Mouse (Mus musculus) frontal cortex, adult (tissue): ENCODE measurements around the gene Cd19.
A peak's percentile ranks its signal among the peaks of the same experiment; 100 is the strongest.
"Not testable (repeated sequence)": the region's sequence is repeated elsewhere in the genome, so short reads cannot be mapped to it uniquely, and the experiment has no call there.

ENCODE experiments used
- ATAC-seq: cut with Nextera tagmentation; 2 replicates; pipeline ENCODE4 v1.9.2; 2017; ENCODE audit warnings: mild to moderate bottlenecking, moderate library complexity, mixed read lengths; ENCODE audit not compliant: low TSS enrichment

The Cd19 gene

DNA sequence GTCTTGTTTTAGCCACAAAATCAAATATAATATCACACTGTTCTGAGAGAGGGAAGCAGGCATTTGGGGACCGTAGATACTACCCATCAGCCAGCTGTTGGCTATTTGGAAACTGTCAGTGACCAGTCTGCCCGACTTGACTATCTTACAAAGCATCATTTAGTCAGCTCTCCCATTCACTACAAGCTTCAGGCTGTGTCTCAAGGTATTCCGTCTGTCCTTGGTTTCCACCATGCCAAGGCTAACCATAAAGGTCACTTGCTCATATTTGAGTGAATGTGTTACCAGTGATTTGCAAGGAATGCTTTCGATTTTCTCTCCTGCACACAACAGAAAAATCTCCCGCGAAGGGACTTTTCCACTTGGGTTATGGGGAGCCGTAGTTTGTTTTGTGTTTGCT, 20.0 kb upstream of the Cd19 start:
- ATAC-seq = no peak

DNA sequence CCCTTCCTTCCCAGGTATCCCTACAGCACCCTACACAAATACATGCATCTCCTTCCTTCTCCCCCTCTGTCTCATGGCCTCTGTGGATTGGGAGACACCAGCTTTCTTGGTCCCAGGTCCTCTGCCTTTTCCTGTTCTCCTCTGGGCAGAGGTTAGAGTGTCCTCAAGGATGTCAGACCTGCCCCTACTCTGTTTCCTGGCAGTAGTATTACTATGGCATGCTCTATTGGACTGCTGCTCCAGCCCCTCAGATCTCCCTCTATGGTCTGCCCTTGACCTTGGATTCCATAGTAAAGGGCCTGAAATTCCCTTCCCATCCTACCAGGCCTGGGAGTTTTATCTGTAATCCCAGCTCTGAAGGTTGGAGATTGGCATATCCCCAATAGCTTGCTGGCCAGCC, 15.5 kb upstream of the Cd19 start:
- ATAC-seq = no peak

DNA sequence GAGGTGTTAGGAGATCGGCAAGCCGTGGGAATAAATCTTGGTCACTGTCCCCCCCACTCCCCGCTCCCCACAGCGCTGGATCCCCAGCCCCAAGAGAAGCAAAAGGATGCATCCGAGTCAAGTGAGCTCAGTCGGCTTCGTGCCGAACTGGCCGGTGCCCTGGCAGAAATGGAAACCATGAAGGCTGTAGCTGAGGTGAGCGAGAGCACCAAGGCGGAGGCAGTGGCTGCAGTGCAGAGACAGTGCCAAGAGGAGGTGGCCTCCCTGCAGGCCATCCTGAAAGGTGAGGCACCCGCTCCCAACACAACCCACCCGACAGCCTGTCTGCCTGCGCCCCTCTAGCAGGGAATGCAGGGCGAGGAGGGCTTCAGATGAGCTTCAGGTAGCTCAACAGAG, 14.8 kb upstream of the Cd19 start:
- no peak for ATAC-seq

DNA sequence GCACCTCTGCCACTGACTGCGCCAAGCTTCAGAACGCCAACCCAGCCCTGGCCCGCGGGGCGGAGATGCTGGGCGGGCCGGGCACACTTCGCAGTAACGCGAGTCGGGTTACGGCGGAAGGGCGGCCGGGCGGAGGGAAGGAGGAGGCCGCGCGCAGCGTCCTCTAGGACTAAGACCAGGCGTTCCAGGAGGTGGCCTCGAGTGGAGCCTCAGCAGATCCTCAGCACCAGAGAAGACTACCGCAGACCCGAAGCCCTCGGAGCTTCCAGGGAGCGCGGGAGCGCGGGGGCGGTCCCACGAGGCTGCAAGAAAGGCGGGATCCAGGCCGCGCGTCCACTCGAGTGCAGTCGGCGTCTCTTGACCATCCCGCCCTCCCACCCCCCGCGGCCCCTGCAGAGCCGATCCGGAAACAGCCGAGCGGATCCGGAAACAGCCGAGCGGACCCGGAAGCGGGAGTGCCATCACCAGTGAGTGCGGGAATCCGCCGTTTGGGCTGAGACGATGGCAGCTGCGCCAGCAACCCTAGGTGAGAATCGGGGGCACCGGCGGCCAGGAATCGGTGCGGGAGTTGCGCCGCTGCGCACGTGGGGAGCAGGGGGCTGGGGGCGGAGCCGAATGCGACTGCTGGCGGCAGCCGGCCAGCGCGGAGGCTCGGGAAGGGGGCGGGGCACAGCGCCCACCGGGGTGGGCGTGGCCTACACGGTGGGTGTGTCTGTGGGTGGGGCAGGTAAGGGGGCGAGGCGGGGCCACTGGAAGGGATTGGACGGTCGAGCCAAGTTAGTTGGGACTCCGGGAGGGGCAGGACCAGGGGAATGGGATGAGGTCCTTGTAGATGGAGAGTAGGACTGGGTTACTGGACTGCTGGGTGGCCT, 14.2 kb upstream of the Cd19 start, which contains the start of gene Rabep2:
Rabep2 (plus strand) TSS at position 129 of the 872 bp plus-strand sequence.
- peak; percentile 85 for ATAC-seq

DNA sequence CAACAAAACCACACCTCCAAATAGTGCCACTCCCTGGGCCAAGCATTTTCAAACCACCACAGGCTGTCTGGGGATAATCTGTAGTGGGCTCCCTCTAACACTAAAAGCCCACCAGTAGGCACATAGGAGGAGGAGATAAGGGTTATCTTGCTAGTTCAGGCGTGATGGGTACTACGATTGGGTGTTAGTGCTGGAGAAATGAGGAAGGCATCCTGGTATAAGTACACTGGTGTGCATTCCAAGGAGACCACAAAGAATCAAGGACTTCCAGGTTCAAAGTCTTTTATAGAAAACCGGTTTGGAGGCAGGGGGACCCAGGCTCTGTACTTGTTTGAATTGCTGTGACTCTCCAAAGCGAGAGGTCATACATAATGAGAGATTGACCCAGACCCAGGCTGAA, 13.5 kb upstream of the Cd19 start:
- 0 out of 2 replicates have a peak, but pooled peaks have one; percentile 10 for ATAC-seq

DNA sequence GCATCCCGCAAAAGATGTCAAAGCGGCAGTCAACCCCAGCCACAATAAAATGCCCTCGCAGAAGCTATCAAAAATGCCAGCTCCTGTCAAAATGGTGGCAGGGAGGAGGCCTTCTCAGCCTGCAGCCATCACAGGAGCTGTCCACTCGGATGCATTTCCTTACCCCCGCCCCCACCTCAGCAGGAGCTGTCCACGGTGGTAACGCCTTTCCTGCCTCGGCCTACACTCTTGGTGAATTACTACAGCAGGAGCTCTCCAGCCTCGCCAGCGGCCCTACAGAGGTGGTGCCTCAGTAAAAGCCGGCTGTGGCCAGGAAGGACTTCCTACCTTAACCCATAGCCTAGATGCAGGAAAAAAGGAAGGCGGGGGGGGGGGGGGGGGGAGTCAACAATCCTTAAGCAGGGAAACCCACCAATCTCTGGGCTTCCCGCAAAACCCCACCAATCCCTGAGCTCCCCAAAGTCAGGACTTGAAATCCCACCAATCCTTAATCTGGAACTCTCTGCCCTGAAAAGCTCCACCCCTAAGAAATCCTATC, 12.7 kb upstream of the Cd19 start:
- ATAC-seq = no peak

DNA sequence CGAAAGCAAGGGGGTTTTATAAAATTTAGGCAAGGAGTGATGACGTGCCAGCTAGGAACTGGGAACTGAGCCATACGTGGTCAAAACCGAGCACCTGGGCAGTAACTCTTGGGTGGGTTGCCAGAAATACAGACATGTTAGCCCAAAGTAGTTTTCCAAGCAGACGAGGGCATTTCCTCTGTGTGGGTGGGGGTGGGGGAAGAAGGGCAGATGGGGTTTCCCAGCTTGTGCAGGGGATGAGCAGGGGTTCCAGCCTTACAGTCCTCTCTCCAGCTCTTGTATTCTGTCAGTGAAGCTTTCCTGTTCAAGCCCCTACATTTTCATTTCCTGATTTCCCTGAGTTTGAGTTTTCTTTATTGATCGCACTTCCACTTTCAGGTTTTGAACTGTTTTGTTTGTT, 9.5 kb upstream of the Cd19 start:
- ATAC-seq = no peak

DNA sequence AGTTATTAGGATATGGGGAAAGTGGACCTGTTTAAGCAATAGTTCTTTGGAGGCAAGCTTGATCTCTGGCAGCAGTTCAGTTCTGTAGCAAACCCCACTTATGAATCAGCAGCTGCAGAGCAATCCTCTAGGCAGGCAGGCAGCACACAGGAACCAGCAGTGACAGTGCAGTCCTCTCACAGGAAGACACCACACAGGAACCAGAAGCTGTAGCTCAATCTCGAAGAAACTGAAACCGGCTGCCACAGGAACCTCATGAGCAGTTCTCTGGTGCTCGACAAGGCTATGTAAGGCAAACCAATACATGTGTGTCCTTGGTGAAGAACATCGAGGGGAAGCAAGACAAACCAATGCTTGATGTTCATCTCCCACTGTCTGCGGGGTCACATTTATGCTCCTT, 7.1 kb upstream of the Cd19 start:
- no peak for ATAC-seq

DNA sequence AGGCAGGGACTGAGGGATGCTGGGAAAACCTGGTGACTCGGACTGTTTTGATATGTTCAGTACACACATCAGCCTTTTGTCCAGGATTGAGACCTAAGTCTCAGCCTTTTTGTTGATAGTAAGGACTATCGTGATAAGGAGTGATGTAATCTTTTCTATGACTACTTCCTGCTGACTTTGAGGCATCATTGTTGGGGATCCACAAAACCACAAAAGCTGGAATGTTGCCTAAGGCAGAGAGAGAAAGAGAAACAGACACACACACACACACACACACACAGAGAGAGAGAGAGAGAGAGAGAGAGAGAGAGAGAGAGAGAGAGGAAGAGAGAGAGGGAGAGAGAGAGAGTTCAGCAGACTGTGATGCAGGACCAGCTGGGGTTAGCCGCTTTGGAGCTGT, 3.8 kb upstream of the Cd19 start:
- ATAC-seq = no peak

DNA sequence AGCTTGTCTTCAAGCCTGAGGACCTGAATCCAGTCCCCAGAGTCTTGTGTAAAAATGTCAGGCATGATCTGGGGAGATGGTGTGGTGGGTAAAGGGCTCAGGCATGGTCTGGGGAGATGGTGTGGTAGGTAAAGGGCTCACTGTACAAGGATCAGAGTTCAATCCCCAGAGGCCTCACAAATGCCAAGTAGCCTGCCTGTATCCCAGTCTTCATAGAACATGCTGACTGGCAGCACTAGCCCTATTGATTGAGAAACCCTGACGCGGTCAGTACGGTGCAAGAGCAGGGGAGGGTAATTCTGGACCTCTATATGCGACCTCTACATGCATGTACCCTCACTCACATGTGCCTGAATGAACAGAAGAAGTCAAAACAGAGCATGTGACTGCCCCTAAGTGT, 2.9 kb upstream of the Cd19 start:
- ATAC-seq = no peak

DNA sequence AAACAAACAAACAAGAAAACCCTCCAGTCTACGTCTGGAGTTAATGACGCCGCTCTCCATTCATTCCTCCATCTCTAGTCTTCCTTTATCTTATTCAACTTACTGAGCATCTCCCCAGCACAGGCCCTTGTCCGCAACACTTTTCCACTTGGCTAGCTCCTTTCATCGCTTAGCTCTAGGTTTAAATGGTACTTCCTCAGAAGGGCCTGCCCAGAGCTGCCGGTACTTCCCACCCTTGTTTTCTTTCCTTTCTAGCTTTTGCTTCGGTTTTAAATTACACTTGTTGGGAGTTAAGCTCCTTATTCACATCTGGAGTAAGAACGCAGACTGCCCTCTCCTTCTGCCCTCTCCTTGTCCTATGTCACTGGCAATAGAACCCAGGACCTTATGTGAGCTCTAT, 2.4 kb upstream of the Cd19 start:
- no peak for ATAC-seq

DNA sequence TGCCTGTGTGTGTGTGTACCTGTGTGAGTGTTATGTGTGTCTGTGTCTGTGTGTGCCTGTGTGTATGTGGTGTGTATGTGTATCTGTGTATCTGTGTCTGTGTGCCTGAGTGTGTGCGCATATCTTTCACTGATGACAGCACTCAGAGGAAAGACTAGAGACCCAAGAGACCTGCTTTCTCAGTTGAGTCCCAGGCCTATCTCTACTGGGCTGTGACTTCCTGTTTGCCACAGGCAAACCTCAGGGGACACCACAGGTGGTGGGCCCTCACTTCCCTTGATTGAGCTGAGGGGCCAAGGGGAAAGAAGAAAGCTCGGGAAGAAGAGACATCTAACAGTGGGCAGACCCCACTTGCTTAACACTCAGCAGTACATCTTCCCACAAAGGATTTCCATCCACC, 1.9 kb upstream of the Cd19 start:
- ATAC-seq = no peak

DNA sequence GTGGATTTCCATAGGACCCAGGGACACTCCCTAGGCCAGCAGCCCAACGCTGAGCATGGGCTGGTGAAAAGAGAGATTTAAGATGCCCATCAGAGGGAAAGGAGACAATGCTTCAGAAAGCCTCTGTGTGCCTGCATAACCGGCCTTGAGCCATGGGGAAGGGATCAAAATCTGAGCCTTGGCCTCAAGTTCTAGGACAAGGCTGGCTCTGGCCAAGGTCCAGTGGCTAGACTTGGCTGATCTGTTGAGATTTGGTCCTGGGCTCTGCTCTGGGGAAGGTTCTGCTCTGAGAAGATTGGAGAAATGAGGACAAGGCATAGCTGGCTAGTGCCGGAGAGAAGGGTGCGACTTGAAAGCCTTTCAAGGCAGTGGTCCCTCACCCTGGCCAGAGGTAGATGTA, 3.6 kb downstream of the Cd19 start:
- ATAC-seq = no peak

DNA sequence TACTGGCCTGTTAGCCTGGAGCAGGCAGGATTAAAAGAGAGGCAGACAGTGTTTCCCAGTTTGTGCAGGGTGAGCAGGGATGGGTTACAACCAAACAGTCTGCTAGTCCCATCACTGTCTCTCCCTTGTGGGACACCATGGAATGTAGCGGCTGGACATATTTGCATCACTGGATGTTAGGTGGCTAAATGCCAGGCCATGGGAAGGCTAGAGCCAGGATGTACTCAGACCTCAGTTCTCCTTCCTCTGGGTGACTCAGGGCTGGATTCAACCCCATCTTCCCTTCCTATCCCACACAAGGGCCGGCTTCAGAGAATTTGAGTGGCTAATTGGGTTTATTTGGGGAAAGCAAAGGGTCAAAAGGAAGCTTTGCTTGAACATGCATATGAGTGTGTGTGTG, 6.0 kb downstream of the Cd19 start:
- no peak for ATAC-seq

DNA sequence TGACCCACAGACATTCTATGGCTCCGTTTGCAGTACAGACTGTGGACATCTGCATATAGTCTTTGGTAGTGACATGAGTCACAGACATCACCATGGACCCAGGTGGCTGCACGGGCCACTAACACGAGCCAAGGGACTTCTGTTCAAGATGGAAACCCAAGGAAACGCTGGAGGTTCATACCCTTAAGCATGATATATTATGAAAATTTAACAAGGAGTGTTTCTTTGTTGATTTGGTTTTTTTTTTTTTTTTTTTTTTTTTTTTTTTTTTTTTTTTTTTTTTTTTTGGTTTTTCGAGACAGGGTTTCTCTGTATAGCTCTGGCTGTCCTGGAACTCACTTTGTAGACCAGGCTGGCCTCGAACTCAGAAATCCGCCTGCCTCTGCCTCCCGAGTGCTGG, 12.2 kb downstream of the Cd19 start:
- ATAC-seq = not testable (repeated sequence)

DNA sequence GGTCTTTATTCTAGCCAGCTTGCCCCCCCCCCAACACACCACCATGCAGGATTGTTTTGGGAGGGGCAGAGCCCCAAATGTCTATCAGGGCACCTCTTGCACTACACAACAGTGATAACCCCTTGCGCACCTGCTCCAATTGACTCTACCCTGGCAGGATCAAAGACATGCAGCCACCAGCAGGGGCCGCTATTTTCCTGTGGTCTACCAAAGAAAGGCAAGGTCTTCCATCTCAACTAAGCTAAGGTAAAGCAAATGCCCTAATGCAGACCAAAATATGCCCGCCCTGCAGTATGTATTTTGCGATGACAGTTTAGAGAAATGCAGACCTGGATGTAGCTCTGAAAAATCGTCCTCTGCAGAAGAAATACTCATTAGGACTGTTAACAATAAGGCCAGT, 15.1 kb downstream of the Cd19 start:
- no peak for ATAC-seq

DNA sequence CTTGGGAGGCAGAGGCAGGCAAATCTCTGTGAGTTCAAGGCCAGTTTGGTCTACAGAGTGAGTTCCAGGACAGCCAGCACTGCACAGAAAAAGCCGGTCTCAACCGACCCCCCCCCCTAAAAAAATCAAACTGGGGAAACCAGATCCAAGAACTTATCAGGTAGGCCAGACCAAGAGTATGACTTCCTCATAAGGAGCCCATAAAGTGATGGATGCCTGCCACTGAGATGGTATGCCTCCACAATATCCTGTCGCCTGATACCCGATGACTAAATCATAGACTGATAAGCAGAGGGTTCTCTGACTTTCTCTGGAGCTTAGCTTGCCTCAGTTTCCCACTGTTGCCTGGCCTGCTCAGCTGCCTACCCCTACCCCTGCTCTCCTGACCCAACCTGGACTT, 16.9 kb downstream of the Cd19 start:
- no peak for ATAC-seq

DNA sequence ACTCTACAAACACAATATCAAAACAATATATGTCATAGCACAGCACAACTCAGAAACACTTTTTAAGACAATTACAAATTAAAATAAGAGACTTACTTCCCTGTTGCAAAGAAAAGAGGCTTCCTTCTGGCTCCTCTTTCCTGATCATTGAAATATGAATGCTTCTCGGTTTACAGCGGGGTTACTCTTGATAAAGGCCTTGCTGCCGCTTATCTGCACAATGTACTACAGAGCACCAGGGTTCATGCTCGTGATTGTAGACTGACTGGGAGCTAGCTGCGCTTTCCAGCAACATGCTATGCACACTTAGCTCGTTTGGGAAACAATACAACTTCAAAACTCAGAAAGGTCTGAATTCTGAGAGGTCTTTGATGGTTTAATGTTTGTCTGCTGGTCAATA, 17.5 kb downstream of the Cd19 start:
- ATAC-seq = no peak

DNA sequence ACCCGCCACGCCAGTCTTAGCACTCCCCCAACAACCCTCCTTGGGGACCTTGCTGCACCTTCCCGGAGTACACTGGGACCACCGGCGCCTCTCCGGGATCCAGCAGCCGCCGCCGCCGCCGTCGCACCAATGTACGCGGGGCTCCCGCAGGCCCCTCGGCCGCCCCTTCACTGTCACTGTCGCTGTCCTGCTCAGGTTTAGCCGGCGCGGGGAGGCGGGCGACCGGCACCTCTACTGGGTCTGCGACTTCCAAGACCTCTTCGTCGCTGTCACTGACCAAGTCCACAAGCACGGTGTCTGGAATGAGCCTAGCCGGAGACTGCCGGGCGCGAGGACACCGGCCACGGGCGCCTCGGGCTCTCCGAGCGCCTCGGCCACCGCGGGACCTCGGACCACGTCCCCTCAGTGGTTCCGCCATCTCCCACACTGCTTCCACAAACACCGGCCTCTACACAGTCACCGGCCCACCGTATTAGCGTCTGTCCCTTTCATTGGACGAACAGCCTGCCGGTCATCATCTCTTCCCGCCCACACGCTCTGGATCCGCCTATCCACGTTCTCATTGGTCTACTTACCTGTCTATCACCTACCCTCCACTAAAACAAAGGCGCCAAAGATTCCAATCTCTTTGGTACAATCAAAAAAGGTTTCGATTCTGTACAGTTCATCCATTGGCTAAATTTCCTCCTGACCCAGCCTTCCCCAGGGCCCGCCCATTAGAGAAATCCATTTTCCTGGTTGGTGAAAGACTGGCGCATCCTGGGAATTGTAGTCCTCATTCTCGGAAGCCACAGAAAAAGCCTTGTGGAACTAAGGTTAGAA, 18.2 kb downstream of the Cd19 start, which contains the start of gene Nfatc2ip:
Nfatc2ip (minus strand) TSS at position 440 of the 822 bp plus-strand sequence.
- ATAC-seq = peak; percentile 99

DNA sequence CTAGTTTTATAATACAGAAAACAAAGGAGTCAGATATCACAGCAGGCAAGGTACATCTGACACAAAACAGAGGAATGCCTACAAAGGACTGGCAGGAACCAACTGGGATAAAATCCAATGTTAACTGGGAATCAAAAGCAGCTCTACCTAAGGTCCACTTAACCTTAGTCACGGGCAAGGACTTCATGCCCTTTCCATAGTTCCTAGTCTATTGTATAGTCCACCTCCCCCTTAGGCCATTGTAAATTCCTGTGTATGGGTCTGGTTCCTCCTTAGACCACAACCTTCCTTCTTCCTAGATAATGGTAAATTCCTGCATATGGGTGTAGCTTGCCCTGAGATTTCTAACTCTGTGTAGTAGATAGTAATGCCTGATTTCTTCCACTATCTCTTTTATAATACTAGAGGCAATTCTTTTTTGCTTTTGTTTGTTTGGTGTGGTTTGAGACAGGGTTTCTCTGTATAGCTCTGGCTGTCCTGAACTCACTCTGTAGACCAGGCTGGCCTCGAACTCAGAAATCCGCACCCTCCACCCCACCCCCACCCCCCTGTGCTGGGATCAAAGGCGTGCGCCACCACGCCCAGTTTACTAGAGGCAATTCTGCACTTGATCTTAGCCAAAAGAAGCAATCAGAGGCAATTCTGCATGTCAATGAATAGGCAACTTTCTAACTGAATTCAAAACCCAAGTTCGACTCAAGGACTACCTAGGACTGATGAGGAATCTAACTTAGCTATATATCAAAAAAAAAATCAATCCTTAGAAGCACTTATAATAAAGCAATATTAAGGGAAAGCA, 22.4 kb downstream of the Cd19 start:
- ATAC-seq = not testable (repeated sequence)

DNA sequence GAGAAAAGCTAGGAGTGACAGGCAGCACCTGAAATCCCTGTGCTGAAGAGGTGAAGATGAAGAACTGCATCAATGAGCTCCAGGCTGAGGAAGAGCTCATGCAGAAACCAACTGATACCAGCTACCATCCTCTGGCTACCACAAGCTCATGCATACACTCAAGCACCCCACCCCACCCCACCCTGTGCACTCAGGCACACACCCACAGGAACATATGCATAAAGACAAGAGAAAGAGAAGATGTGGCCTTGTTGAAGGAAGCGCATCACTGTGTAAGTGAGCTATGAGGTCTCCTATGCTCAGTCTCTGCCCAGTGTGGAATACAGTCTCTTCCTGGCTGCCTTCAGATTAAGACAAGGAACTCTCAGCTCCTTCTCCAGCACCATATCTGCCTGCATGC, 26.5 kb downstream of the Cd19 start:
- no peak for ATAC-seq

DNA sequence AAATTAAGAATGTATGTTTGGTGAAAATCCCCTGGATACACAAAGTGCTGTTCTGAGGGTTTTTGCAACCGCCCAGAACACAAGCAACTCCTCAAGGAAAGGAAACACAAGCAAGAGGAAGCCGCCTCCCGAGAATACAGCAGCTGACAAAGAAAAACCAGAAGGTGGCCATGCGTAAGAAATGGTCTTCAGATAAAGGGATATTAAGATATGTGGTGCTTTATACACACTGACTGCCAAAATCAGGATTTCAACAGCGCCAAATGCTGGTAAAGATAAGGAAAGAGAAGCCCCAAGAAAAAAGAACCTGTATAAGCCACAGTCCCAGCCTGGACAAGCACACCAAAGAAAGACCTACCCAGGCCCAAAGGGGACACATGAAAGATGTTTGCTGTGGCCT, 31.1 kb downstream of the Cd19 start:
- ATAC-seq = no peak
